Mouse (Mus musculus): ENCODE data around the gene Glis3. TPM values are rescaled to one million over a fixed set of nuclear protein-coding genes. Genes with fewer than 3 reads are reported as not detected.

Gene Glis3
- polyA plus RNA-seq, 1 experiment from 2014 or later = 1.9 TPM

DNA sequence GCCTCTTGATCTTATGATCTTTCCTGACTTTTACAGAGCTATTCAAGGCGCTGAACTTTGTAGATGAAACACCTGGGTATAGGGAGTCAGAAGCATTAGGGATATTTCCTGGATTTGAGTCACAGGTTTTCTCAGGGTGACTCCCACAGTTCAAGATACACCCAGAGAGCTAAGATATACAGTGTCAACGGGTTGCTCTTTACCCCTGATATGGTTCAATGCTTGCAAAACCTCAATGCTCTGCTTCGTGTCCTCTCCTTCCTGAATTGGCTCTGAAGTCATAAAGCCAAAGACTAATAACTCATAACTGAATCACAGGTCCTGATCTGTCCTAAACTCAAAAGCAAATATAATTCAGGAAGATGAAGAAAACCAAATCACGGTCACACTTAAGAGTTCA lies 319.0 kb downstream of the Glis3 start:
- H3K27me3 ChIP-seq (replicated peaks; ENCODE audit: control insufficient read depth, insufficient read depth, low read length) = no peaks in the 10 kb centered on the region
- ATAC-seq (replicated peaks; ENCODE audit: low FRiP score, low TSS enrichment, low read depth) = no peak
- WGBS = 73% methylated on average over 4 of the region's 4 CpGs

DNA sequence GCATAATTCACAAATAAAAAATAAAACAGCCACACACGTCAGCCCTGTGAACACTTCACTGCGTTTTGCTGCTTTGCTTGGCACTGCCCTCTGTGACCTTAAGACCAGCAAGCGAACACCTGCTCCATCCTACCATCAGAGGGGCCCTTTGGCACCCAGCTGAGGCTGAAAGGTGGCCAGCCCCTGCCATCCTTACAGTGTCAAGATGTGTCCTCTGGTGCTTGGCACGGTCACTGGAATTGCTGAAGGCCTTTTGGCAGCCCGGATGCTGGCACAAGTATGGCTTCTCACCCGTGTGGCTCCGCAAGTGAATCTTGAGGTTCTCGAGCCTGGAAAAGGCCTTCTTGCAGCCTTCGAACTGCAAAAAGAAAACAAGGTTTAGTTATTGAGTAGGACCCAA lies 322.3 kb downstream of the Glis3 start:
- H3K4me3 ChIP-seq (ENCODE audit: low read depth, low read length) = no peak overlapping the region
- no peaks in the 10 kb centered on the region for H3K4me1 ChIP-seq (replicated peaks; ENCODE audit: control insufficient read depth, insufficient read depth, low read length)
- no peak overlapping the region for H3K4me2 ChIP-seq (ENCODE audit: low read length)
- H3K27me3 ChIP-seq (replicated peaks; ENCODE audit: control insufficient read depth, insufficient read depth, low read length) = no peaks in the 10 kb centered on the region
- no peaks in the 10 kb centered on the region for H3K36me3 ChIP-seq (ENCODE audit: control insufficient read depth, insufficient read depth, low read length)
- DNase-seq (ENCODE audit: low spot score) (no peak), ATAC-seq (replicated peaks; ENCODE audit: low FRiP score, low TSS enrichment, low read depth) (no peak)
- H3K9me3 ChIP-seq (ENCODE audit: control insufficient read depth, low read length) = no peaks in the 10 kb centered on the region
- H3K27ac ChIP-seq (ENCODE audit: low read depth) = no peak overlapping the region
- 84% methylated on average over 9 of the region's 9 CpGs for WGBS
- no peak overlapping the region for H3K9ac ChIP-seq (ENCODE audit: low read length)

More for the DNA sequence above, 319.0 kb downstream of the Glis3 start:
- H3K4me3 ChIP-seq (ENCODE audit: low read depth, low read length) = no peak overlapping the region
- no peak overlapping the region for H3K9ac ChIP-seq (ENCODE audit: low read length)
- no peaks in the 10 kb centered on the region for H3K9me3 ChIP-seq (ENCODE audit: control insufficient read depth, low read length)
- H3K4me1 ChIP-seq (replicated peaks; ENCODE audit: control insufficient read depth, insufficient read depth, low read length) = no peaks in the 10 kb centered on the region; the same call in 1 of the 2 replicates
- H3K27ac ChIP-seq (ENCODE audit: low read depth) = no peak overlapping the region
- no peaks in the 10 kb centered on the region for H3K36me3 ChIP-seq (ENCODE audit: control insufficient read depth, insufficient read depth, low read length)
- H3K4me2 ChIP-seq (ENCODE audit: low read length) = no peak overlapping the region
- DNase-seq (ENCODE audit: low spot score) = no peak

DNA sequence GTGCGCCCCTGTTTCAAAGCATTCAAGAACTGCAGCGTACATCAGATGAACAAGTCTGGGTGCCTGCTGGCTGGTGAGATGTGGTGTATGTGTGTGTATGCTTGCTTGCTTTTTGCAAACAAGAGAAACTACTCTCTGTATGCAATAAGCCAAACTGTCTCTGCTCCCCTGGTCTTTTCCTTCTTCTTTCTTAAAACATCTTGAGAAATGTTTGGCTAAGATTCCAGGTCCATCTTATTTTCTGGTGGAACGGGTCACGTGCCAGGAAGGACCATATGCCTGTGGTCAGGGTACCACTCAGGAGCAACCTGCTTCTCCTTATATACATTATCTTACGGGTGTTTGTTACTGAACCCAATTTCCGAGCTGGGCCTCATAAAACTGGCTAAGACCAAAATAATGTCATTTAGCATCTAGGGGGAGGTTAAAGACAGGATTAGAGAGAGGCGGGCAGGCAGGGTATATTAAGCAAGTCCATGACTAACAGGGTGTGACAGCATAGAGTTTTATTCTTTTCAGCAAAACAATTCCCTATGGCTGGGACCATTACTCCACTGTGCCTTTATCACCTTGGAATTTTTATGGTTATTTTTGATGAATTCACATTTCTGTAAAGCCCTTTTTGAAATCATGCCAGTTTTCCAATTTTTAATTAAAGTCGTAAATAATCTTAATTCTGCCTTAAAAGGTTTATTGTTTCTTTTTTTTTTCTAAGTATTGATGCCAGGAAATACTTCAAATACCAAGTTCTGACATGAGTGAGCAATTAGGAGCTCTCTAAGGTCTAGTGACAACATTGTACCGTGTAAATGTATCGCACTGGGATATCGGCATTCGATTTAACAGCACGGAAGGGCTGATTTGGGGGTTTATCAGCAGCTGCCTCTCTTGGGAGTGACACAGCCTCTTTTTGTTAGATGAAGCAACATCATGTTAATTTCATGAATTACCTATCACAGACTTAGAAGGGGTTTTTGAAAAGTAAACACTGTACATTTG lies 328.5 kb downstream of the Glis3 start:
- 81% methylated on average over 13 of the region's 13 CpGs for WGBS
- no peak for ATAC-seq (replicated peaks; ENCODE audit: low FRiP score, low TSS enrichment, low read depth)
- Histone ChIP-seq H3K4me2 (ENCODE audit: low read length) (no peak overlapping the region), H3K4me1 (replicated peaks; ENCODE audit: control insufficient read depth, insufficient read depth, low read length) (no peaks in the 10 kb centered on the region), H3K27ac (ENCODE audit: low read depth) (no peak overlapping the region), H3K9me3 (ENCODE audit: control insufficient read depth, low read length) (no peaks in the 10 kb centered on the region), H3K36me3 (ENCODE audit: control insufficient read depth, insufficient read depth, low read length) (no peaks in the 10 kb centered on the region), H3K4me3 (ENCODE audit: low read depth, low read length) (no peak overlapping the region), H3K9ac (ENCODE audit: low read length) (no peak overlapping the region), H3K27me3 (replicated peaks; ENCODE audit: control insufficient read depth, insufficient read depth, low read length) (no peaks in the 10 kb centered on the region)
- DNase-seq (ENCODE audit: low spot score) = no peak

DNA sequence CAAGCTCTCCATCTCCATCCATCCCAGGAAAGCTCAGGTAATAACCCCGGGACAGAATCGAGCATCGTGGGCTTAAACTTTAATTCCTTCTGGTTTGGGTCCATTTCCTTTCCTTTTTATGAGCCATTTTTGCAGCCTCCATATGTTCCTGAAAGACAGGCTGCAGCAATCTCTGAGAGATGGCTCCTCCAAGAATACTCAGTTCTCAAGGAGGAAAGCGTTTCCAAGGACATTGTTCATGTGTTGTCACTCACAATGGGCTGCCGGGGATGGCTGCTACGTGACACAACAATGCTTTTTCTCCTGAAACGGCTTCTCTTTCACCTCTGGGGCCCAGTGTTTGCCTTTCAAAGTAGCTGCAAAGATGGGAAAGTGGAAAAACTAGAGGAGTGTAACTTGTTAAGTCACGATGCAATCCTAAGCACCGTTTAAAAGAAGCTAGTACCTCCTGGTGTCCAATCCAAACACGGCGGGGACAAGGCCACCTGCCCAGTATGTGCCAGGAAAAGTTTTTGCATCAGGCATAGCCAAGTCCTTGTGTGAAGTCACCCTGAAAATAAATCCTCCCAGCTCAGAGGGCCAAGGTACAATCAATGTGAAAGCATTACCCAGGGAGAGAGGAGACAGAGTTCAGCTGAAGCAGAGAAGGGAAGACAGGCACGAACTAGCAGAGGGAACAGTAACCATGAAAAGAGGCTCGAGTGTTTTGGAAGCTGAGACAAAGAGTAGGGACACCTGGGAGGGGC lies 332.6 kb downstream of the Glis3 start:
- no peaks in the 10 kb centered on the region for H3K36me3 ChIP-seq (ENCODE audit: control insufficient read depth, insufficient read depth, low read length)
- H3K4me3 ChIP-seq (ENCODE audit: low read depth, low read length) = no peak overlapping the region
- H3K27ac ChIP-seq (ENCODE audit: low read depth) = no peak overlapping the region
- DNase-seq (ENCODE audit: low spot score) = no peak
- WGBS = 73% methylated on average over 13 of the region's 13 CpGs
- no peak overlapping the region for H3K4me2 ChIP-seq (ENCODE audit: low read length)
- H3K9ac ChIP-seq (ENCODE audit: low read length) = no peak overlapping the region
- H3K4me1 ChIP-seq (replicated peaks; ENCODE audit: control insufficient read depth, insufficient read depth, low read length) = no peaks in the 10 kb centered on the region
- no peaks in the 10 kb centered on the region for H3K9me3 ChIP-seq (ENCODE audit: control insufficient read depth, low read length)
- no peak for ATAC-seq (replicated peaks; ENCODE audit: low FRiP score, low TSS enrichment, low read depth)
- H3K27me3 ChIP-seq (replicated peaks; ENCODE audit: control insufficient read depth, insufficient read depth, low read length) = no peaks in the 10 kb centered on the region

DNA sequence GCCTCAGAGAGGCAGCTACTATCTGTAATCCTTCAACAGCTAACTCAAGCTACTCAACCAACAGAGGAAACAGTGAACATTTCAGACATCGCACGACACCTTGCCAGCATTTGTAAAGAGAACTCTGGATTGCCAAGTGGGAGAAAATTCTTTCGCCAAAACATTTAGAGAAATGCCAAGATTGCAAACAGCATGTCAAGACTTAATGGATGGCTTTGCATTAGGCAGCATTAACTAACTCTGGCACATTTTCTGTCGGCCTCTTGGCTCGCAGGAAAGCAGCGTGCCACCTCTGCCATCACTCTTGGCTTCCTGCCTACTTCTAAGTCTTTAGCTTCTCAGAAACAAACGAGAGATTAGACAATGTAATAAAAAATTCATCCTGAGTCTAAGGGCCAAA lies 336.2 kb downstream of the Glis3 start:
- ATAC-seq (replicated peaks; ENCODE audit: low FRiP score, low TSS enrichment, low read depth) = no peak
- no peaks in the 10 kb centered on the region for H3K27me3 ChIP-seq (replicated peaks; ENCODE audit: control insufficient read depth, insufficient read depth, low read length)
- DNase-seq (ENCODE audit: low spot score) = no peak
- H3K9ac ChIP-seq (ENCODE audit: low read length) = no peak overlapping the region
- H3K9me3 ChIP-seq (ENCODE audit: control insufficient read depth, low read length) = no peaks in the 10 kb centered on the region
- 62% methylated on average over 7 of the region's 7 CpGs for WGBS
- H3K4me1 ChIP-seq (replicated peaks; ENCODE audit: control insufficient read depth, insufficient read depth, low read length) = no peaks in the 10 kb centered on the region
- H3K4me2 ChIP-seq (ENCODE audit: low read length) = no peak overlapping the region
- H3K4me3 ChIP-seq (ENCODE audit: low read depth, low read length) = no peak overlapping the region
- no peaks in the 10 kb centered on the region for H3K36me3 ChIP-seq (ENCODE audit: control insufficient read depth, insufficient read depth, low read length)
- H3K27ac ChIP-seq (ENCODE audit: low read depth) = no peak overlapping the region

DNA sequence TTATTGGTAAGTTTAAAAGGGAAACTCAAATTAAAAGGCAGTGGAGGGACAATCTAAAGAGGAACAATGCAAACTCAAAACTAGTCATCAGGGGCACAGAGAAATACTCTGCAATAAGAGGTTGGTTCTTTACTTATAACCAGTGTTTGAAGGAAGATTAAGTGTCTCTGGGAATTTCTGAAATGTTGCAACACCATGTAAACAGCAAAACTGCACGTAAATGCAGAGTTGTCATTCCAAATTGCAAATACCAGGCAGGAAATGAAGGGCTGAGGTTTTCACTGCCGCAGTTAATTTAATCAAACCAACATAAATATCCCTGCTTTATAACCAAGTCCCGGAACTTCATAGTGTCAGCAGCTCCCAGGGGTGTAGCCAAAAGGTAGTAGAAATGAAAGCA lies 342.3 kb downstream of the Glis3 start:
- H3K4me1 ChIP-seq (replicated peaks; ENCODE audit: control insufficient read depth, insufficient read depth, low read length) = no peaks in the 10 kb centered on the region
- H3K9ac ChIP-seq (ENCODE audit: low read length) = no peak overlapping the region
- 56% methylated on average over 3 of the region's 3 CpGs for WGBS
- no peaks in the 10 kb centered on the region for H3K9me3 ChIP-seq (ENCODE audit: control insufficient read depth, low read length)
- DNase-seq (ENCODE audit: low spot score) (no peak), ATAC-seq (replicated peaks; ENCODE audit: low FRiP score, low TSS enrichment, low read depth) (no peak)
- no peak overlapping the region for H3K4me2 ChIP-seq (ENCODE audit: low read length)
- no peaks in the 10 kb centered on the region for H3K36me3 ChIP-seq (ENCODE audit: control insufficient read depth, insufficient read depth, low read length)
- no peak overlapping the region for H3K27ac ChIP-seq (ENCODE audit: low read depth)
- H3K4me3 ChIP-seq (ENCODE audit: low read depth, low read length) = no peak overlapping the region
- H3K27me3 ChIP-seq (replicated peaks; ENCODE audit: control insufficient read depth, insufficient read depth, low read length) = no peaks in the 10 kb centered on the region

DNA sequence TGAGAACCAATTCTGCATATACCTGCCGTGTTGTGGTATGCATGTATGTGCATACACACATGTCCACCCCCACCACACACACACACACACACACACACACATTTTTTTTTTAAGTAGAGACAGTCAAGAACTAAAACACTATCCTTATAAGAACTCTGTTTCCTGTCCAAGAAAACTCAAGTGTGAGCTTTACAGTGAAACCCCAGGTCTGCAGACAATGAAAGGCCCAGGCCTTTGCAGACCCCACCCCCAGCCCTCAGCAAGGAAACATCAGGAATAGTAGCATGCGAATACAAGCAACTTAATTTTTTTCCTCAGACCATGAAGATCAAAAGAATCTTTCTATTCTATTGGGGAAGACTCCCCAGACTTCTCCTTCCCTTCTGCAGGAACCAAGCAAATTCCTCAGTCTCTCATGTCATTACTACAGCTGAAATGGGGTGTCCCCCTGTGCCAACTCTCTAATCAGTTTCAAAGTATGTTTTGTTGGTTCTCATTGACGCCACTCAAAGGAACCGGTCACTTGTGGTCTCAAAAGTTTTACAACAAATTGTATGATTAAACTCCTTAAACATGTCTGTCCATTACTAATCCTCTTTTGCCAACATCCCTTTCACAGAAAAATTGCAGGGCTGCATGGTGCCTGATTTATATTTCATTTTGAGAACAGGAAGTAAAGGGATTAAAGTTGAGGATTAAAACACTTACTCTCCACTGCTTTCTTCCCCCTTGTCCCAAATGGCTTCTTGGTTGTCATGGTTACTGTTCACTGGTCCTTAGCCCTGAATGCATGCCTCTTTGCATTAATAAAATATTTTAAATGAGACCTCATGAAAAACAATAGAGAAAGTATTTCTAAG lies 343.0 kb downstream of the Glis3 start:
- Histone ChIP-seq H3K4me2 (ENCODE audit: low read length) (no peak overlapping the region), H3K36me3 (ENCODE audit: control insufficient read depth, insufficient read depth, low read length) (no peaks in the 10 kb centered on the region), H3K9ac (ENCODE audit: low read length) (no peak overlapping the region), H3K9me3 (ENCODE audit: control insufficient read depth, low read length) (no peaks in the 10 kb centered on the region), H3K4me1 (replicated peaks; ENCODE audit: control insufficient read depth, insufficient read depth, low read length) (no peaks in the 10 kb centered on the region), H3K27ac (ENCODE audit: low read depth) (no peak overlapping the region), H3K4me3 (ENCODE audit: low read depth, low read length) (no peak overlapping the region), H3K27me3 (replicated peaks; ENCODE audit: control insufficient read depth, insufficient read depth, low read length) (no peaks in the 10 kb centered on the region)
- 76% methylated on average over 4 of the region's 4 CpGs for WGBS
- DNase-seq (ENCODE audit: low spot score) (no peak), ATAC-seq (replicated peaks; ENCODE audit: low FRiP score, low TSS enrichment, low read depth) (no peak)

DNA sequence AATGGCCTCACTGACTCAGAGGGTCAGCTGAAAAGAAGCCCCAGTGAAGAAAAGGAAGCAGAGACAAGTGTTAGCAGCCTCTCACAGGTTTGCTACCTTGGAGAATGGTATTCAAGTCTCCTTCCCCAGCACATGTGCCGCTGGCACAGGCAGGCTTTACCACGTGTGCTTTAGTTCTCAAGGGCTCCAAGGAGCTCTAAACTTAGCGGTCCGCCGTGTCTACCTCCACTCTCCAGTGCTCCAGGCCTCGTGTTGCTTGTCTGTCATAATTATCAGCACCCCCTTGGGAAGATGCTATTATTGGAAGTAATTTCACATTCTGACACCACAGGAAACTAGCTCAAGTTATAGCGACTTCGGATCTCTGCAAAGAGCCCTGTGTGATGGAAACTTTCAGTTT lies 344.0 kb downstream of the Glis3 start:
- H3K4me1 ChIP-seq (replicated peaks; ENCODE audit: control insufficient read depth, insufficient read depth, low read length) = no peaks in the 10 kb centered on the region
- H3K4me2 ChIP-seq (ENCODE audit: low read length) = no peak overlapping the region
- no peak for DNase-seq (ENCODE audit: low spot score)
- no peak overlapping the region for H3K4me3 ChIP-seq (ENCODE audit: low read depth, low read length)
- no peaks in the 10 kb centered on the region for H3K36me3 ChIP-seq (ENCODE audit: control insufficient read depth, insufficient read depth, low read length)
- H3K27ac ChIP-seq (ENCODE audit: low read depth) = no peak overlapping the region
- H3K27me3 ChIP-seq (replicated peaks; ENCODE audit: control insufficient read depth, insufficient read depth, low read length) = no peaks in the 10 kb centered on the region
- no peaks in the 10 kb centered on the region for H3K9me3 ChIP-seq (ENCODE audit: control insufficient read depth, low read length)
- WGBS = 80% methylated on average over 8 of the region's 8 CpGs
- ATAC-seq (replicated peaks; ENCODE audit: low FRiP score, low TSS enrichment, low read depth) = no peak
- no peak overlapping the region for H3K9ac ChIP-seq (ENCODE audit: low read length)
